Mouse (Mus musculus): Measurements from ENCODE around the gene Fbxw16.
"Not testable (repeated sequence)": the region's sequence is repeated elsewhere in the genome, so short reads cannot be mapped to it uniquely, and the experiment has no call there.

Gene Fbxw16

GRCm38 (mm10) chr9:109449040-109449439, at the start of gene Fbxw16:
Fbxw16 (minus strand) TSS chr9:109449140.
- DNase-seq: no peak

DNA sequence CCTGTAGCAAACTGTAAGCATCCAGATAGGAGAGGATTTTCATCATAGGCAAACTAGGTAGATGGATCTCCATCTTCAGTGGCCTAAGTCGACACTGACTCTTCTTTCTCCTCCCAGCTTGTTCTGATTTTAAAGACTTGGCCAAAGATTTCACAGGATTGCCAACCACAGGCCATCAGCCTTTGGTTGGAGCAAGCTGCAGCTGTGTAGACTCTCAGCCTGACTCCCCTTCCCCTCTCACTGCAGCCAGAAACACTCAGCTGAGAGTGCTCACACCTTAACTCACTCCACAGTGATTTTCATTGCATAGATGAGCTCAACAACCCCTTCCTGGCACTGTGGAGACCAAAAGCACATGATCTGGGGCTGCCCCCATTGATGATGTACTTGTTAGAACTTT, 46.8 kb upstream of the Fbxw16 start, which contains the start of gene Fbxw19:
Fbxw19 (minus strand) TSS at position 101 of the 400 bp plus-strand sequence.
- DNase-seq: not testable (repeated sequence)

- no peak for DNase-seq
These were observed 16.0 kb downstream of the Fbxw16 start for GRCm38 (mm10) chr9:109432956-109433355.

DNA sequence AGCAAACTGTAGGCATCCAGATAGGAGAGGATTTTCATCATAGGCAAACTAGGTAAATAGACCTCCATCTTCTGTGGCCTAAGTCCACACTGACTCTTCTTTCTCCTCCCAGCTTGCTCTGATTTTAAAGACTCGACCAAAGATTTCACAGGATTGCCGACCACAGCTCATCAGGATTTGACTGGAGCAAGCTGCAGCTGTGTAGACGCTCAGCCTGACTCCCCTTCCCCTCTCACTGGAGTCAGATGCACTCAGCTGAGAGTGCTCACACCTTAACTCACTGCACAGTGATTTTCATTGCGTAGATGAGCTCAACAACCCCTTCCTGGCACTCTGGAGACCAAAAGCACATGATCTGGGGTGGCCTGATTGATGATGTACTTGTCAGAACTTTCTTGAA, 44.7 kb downstream of the Fbxw16 start, which contains the start of gene Fbxw22:
Fbxw22 (minus strand) TSS at position 101 of the 400 bp plus-strand sequence.
- DNase-seq: not testable (repeated sequence)
